Mouse (Mus musculus): Measurements from ENCODE around the gene Mpv17l. TPM values are rescaled to one million over a fixed set of nuclear protein-coding genes. Genes with fewer than 3 reads are reported as not detected.

Mpv17l gene
- total and polyA plus RNA-seq, 2 experiments from 2014 or later, result 50.9 to 58.3 TPM

DNA sequence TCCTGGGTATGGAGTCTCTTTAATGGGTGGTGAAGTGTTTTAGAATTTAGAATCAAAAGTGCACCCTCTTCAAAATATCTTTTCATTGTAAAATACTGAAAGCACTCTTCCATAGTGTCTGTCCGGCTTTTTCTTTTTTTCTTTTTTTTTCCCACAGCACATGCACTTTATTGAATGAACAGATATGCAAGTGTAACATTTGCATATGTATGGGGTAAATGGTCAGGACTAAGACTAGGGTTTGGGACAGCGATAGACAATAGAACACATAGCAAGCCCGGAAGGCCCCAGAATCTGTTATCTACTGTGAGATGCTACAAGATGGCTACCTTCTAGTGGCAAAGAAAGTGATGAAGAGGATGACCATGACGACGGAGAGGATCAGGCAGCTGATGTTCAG lies 80.2 kb downstream of the Mpv17l start:
- no peak overlapping the region for H3K4me3 ChIP-seq (ENCODE audit: low read depth, low read length)
- TF ChIP-seq CTCF (IDR thresholded peaks at IDR 0.05), result no peak
- H3K9ac ChIP-seq (replicated peaks; ENCODE audit: low read length, poor library complexity, severe bottlenecking), result no peak overlapping the region
- H3K4me1 ChIP-seq (ENCODE audit: insufficient read depth, low read length), result no peaks in the 10 kb centered on the region
- no peaks in the 10 kb centered on the region for H3K36me3 ChIP-seq (ENCODE audit: insufficient read depth, low read length)
- no peak overlapping the region for H3K4me2 ChIP-seq (ENCODE audit: low read depth, low read length, poor library complexity, severe bottlenecking)
- 81% methylated on average over 5 of the region's 5 CpGs for WGBS
- ATAC-seq (ENCODE audit: low FRiP score), result no peak
- no peaks in the 10 kb centered on the region for H3K9me3 ChIP-seq (ENCODE audit: low read length)
- no peak for DNase-seq (ENCODE audit: low spot score)
- no peaks in the 10 kb centered on the region for H3K27me3 ChIP-seq (ENCODE audit: insufficient read depth, low read length)
- H3K27ac ChIP-seq (ENCODE audit: low read depth, low read length), result no peak overlapping the region

DNA sequence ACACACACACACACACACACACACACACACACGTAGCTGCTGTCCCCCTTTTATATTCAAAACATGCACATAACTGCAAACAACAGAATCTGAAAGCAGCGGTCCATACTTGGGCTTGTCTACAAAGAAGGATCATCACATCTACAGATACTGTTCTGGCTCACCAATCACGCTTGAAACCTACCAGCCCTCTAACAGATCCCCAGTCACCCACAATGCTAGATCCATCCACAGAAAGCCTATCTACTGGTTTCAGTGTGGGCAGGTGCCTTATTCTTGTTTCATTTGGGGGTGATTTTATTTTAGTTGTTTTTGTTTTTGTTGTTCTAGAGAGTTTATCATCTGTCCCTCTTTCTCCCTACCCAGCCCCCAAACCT lies 83.2 kb downstream of the Mpv17l start:
- peak overlapping the region; percentile 77 for H3K4me2 ChIP-seq (ENCODE audit: low read depth, low read length, poor library complexity, severe bottlenecking)
- peak overlapping the region; percentile 93 for H3K27ac ChIP-seq (ENCODE audit: low read depth, low read length)
- H3K4me1 ChIP-seq (ENCODE audit: insufficient read depth, low read length), result 0 out of 2 replicates have a peak, but pooled peaks cover 9% of the 10 kb centered on the region
- 24% methylated on average over 3 of the region's 3 CpGs for WGBS
- peak; percentile 33 for DNase-seq (ENCODE audit: low spot score)
- peak overlapping the region; percentile 80 for H3K9ac ChIP-seq (replicated peaks; ENCODE audit: low read length, poor library complexity, severe bottlenecking)
- peak; percentile 66 for ATAC-seq (ENCODE audit: low FRiP score)
- no peaks in the 10 kb centered on the region for H3K36me3 ChIP-seq (ENCODE audit: insufficient read depth, low read length)
- TF ChIP-seq CTCF (IDR thresholded peaks at IDR 0.05), result no peak
- no peaks in the 10 kb centered on the region for H3K27me3 ChIP-seq (ENCODE audit: insufficient read depth, low read length)
- H3K9me3 ChIP-seq (ENCODE audit: low read length), result no peaks in the 10 kb centered on the region
- peak overlapping the region; percentile 81 for H3K4me3 ChIP-seq (ENCODE audit: low read depth, low read length)

DNA sequence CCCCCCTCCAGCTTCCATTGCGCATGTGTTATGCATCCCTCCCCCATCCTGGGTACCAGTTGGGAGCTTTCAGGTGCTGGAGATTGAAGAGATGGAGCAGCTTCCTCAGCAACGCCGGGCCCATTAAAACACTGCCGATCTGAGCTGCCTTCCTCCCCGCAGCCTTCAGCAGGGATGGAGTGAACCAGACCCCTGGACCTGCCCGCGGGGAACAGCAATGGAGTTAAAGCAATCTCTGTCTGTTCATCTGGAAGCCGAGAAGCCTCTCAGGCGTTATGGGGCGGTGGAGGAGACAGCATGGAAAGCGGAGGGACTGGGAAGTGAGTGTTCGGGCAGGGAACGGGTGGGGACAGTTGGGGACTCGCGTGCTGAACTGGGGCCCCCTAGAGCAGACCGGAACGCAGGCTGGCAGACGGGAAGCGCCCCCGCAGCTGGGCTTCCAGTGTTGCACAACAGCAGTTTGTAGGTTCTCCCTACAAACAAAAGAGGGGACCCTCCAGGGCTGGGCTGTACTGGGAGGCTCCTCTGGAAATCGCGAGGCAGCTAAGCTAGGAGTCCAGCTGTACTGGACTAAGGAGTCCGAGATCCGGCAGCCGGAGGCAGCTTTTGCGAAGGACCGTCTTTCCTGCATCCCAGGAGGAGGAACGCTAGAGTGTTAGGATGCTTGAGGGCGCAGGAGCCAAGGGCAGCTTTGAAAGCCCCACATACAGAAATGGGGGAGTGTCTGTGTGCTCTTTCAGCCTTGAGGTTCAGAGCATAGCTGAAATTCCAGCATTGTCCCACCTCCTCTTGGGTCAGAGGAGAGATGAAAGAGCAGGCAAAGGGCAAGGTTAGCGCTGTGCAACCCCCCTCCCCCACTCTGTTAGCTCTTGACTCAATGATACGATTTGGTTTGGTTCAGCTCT lies 83.9 kb downstream of the Mpv17l start, which contains the start of the genes 2900011O08Rik and Ifitm7:
TSS of gene 2900011O08Rik (plus strand) at position 31 of the 905 bp plus-strand sequence.
TSS of gene Ifitm7 (minus strand) at position 315 of the 905 bp plus-strand sequence.
- H3K9ac ChIP-seq (replicated peaks; ENCODE audit: low read length, poor library complexity, severe bottlenecking), result peak within 1 kb of the TSS; percentile 80
- no peaks in the 10 kb centered on the region for H3K27me3 ChIP-seq (ENCODE audit: insufficient read depth, low read length)
- peak within 1 kb of the TSS; percentile 93 for H3K27ac ChIP-seq (ENCODE audit: low read depth, low read length)
- ATAC-seq (ENCODE audit: low FRiP score) (peak; percentile 84), DNase-seq (ENCODE audit: low spot score) (peak; percentile 74)
- H3K36me3 ChIP-seq (ENCODE audit: insufficient read depth, low read length), result no peaks in the 10 kb centered on the region
- peak within 1 kb of the TSS; percentile 77 for H3K4me2 ChIP-seq (ENCODE audit: low read depth, low read length, poor library complexity, severe bottlenecking)
- H3K9me3 ChIP-seq (ENCODE audit: low read length), result no peaks in the 10 kb centered on the region
- H3K4me1 ChIP-seq (ENCODE audit: insufficient read depth, low read length), result 0 out of 2 replicates have a peak, but pooled peaks cover 9% of the 10 kb centered on the region
- no peak for TF ChIP-seq CTCF (IDR thresholded peaks at IDR 0.05)
- WGBS, result under 1% methylated on average over 31 of the region's 31 CpGs
- peak within 1 kb of the TSS; percentile 81 for H3K4me3 ChIP-seq (ENCODE audit: low read depth, low read length)

DNA sequence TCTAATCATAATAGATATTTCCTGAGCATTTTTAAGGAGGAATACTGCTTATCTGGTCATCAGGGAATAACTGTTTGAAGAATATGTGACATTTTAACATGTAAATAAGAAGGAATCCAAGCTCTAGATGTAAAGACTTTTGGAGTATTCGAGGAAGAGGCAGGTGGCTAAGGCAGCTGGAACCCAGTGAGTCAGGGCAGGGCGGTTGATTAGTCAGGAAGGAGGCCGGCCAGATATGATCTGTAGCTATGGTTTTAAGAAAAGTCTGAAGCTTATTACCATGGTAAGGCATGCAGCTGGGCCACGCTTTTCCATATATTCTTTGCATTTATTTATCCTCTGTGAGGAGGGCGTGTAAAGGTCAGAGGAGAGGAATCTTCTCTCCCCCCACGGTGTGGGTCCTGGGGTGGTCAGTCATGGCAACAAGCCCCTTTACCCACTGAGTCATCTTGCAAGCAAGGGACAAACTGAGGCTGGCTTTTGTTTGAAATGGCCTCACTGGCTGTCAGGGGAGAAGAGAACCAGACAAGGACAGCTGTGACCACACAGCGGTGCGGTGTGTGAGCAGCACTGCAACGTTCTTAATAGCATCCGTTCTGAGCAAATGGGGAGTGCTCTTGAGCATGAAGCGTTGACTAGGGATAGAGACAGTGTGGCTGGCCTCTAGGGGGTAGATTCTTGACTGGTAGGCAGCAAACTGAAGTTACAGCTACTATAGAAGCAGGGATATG lies 89.7 kb downstream of the Mpv17l start:
- WGBS, result 90% methylated on average over 11 of the region's 11 CpGs
- no peak for ATAC-seq (ENCODE audit: low FRiP score)

GRCm38 (mm10) chr16:13994076-13994475 lies 91.1 kb downstream of the Mpv17l start:
- 0 out of 2 replicates have a peak, but pooled peaks cover under 1% of the 10 kb centered on the region for H3K4me1 ChIP-seq (ENCODE audit: insufficient read depth, low read length)
- ATAC-seq (ENCODE audit: low FRiP score) (no peak), DNase-seq (ENCODE audit: low spot score) (no peak)
- no peaks in the 10 kb centered on the region for H3K9me3 ChIP-seq (ENCODE audit: low read length)
- no peaks in the 10 kb centered on the region for H3K27me3 ChIP-seq (ENCODE audit: insufficient read depth, low read length)
- H3K36me3 ChIP-seq (ENCODE audit: insufficient read depth, low read length), result no peaks in the 10 kb centered on the region
- H3K4me3 ChIP-seq (ENCODE audit: low read depth, low read length), result no peak overlapping the region
- H3K9ac ChIP-seq (replicated peaks; ENCODE audit: low read length, poor library complexity, severe bottlenecking), result no peak overlapping the region
- no peak for TF ChIP-seq CTCF (IDR thresholded peaks at IDR 0.05)
- H3K27ac ChIP-seq (ENCODE audit: low read depth, low read length), result no peak overlapping the region
- WGBS, result 91% methylated on average over 1 of the region's 1 CpGs
- H3K4me2 ChIP-seq (ENCODE audit: low read depth, low read length, poor library complexity, severe bottlenecking), result no peak overlapping the region

More for the DNA sequence above, 89.7 kb downstream of the Mpv17l start:
- no peak for TF ChIP-seq CTCF (IDR thresholded peaks at IDR 0.05)
- H3K27me3 ChIP-seq (ENCODE audit: insufficient read depth, low read length), result no peaks in the 10 kb centered on the region
- no peaks in the 10 kb centered on the region for H3K36me3 ChIP-seq (ENCODE audit: insufficient read depth, low read length)
- 0 out of 2 replicates have a peak, but pooled peaks cover 9% of the 10 kb centered on the region for H3K4me1 ChIP-seq (ENCODE audit: insufficient read depth, low read length)
- no peak overlapping the region for H3K4me3 ChIP-seq (ENCODE audit: low read depth, low read length)
- H3K27ac ChIP-seq (ENCODE audit: low read depth, low read length), result no peak overlapping the region
- no peaks in the 10 kb centered on the region for H3K9me3 ChIP-seq (ENCODE audit: low read length)
- H3K4me2 ChIP-seq (ENCODE audit: low read depth, low read length, poor library complexity, severe bottlenecking), result no peak overlapping the region
- no peak overlapping the region for H3K9ac ChIP-seq (replicated peaks; ENCODE audit: low read length, poor library complexity, severe bottlenecking)
- no peak for DNase-seq (ENCODE audit: low spot score)

Data from midbrain, postnatal 0 days (tissue).